Mouse (Mus musculus) heart, embryonic 15.5 days (tissue): ENCODE measurements around the gene Aldh5a1. TPM values are rescaled to one million over a fixed set of nuclear protein-coding genes. Genes with fewer than 3 reads are reported as not detected.

Experiments used
- ATAC-seq: fragments of 200-750 bp; cut with Nextera tagmentation; replicated peaks from 2 replicates; pipeline ENCODE4 v1.8.0; 2017; ENCODE audit warnings: low read depth, moderate TSS enrichment; ENCODE audit not compliant: insufficient number of reproducible peaks, insufficient read depth, low FRiP score
- H3K27ac ChIP-seq: fragments of 300-500 bp; sonication (generic); 2 replicates; pipeline ENCODE4 v1.5.1; 2015; ENCODE audit warnings: mild to moderate bottlenecking, inconsistent platforms
- H3K27me3 ChIP-seq: fragments of 300-500 bp; sonication (generic); 2 replicates; pipeline ENCODE4 v1.6.1; 2015; ENCODE audit warnings: inconsistent platforms
- H3K36me3 ChIP-seq: fragments of 300-500 bp; sonication (generic); 2 replicates; pipeline ENCODE4 v1.6.1; 2015; ENCODE audit warnings: mild to moderate bottlenecking, inconsistent platforms
- H3K4me1 ChIP-seq: fragments of 300-500 bp; sonication (generic); replicated peaks from 2 replicates; pipeline ENCODE4 v1.6.1; 2015; ENCODE audit warnings: inconsistent platforms
- H3K4me2 ChIP-seq: fragments of 300-500 bp; sonication (generic); 2 replicates; pipeline ENCODE4 v1.6.1; 2015; ENCODE audit warnings: inconsistent platforms, mild to moderate bottlenecking, moderate library complexity
- H3K4me3 ChIP-seq: fragments of 300-500 bp; sonication (generic); 2 replicates; pipeline ENCODE4 v1.5.1; 2015; ENCODE audit warnings: mild to moderate bottlenecking, inconsistent platforms
- H3K9ac ChIP-seq: fragments of 300-500 bp; sonication (generic); 2 replicates; pipeline ENCODE4 v1.6.1; 2015; ENCODE audit warnings: mild to moderate bottlenecking, inconsistent platforms
- H3K9me3 ChIP-seq: fragments of 300-500 bp; sonication (generic); replicated peaks from 2 replicates; pipeline ENCODE4 v1.6.1; 2016; ENCODE audit warnings: inconsistent platforms
- WGBS: fragments of 180-500 bp; shearing (Covaris S2); methylation state at CpG from one replicate; pipeline ENCODE4 v1.1.7; 2015; ENCODE audit warnings: mixed read lengths; 5-methylcytosine and 5-hydroxymethylcytosine counted together
- polyA plus RNA-seq: library from polyadenylated mRNA; unstranded; fragments of >200 nt; fragmentation: Nextera tagmentation; extraction: Ambion mirVana; gene quantifications from 2 replicates; pipeline ENCODE4 v1.2.1, GENCODE M21; 2015

Aldh5a1 gene
- polyA plus RNA-seq, 1 experiment from 2014 or later = 12.6 TPM

DNA sequence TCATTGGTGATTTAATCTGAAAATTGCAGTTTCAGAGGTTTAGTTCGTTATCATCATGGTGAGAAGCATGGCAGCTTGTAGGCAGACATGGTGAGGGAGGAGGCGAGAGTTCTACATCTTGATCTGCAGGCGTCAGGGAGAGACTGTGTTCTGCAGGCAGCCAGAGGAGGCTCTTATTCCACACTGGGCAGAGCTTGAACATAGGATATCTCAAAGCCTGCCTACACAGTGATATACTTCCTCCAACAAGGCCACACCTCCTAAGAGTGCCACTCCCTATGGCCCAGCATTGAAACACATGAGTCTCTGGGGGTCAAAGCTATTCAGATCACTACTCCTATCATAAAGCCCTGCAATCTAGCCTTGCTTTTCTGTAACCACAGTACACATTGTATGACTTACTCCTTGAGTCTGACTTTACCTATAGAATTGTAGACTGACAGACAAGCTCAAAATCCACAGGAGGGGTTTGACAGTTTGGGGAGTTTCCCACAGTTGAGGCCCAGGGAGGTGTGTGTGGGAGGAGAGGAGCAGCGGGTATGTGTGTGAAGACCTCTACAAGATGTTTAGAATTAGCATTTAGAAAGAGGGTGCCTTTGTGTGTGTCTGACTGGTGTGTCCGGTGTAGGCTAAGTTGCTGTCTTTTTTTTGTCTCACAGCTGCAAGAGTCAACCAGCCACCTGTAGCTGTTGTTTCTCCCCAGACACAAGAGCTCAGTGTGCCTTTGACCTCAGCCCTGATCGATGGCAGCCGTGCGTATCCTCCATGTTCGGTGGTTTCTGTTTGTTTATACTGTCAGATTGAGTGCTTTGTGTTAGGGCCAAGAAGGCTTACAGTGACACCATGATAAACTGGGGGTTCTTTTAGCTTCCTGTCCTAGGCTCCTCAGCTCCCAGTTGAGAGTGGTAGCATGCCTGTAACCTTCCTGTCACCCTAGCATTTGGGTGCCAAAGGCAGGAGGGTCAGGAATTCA is 70.7 kb downstream of the Aldh5a1 start:
- H3K9ac ChIP-seq = no peak overlapping the region
- no peaks in the 10 kb centered on the region for H3K9me3 ChIP-seq
- H3K4me1 ChIP-seq = no peaks in the 10 kb centered on the region
- no peak overlapping the region for H3K4me2 ChIP-seq
- no peaks in the 10 kb centered on the region for H3K27me3 ChIP-seq
- no peaks in the 10 kb centered on the region for H3K36me3 ChIP-seq
- ATAC-seq = no peak
- WGBS = 68% methylated on average over 9 of the region's 9 CpGs
- no peak overlapping the region for H3K27ac ChIP-seq
- H3K4me3 ChIP-seq = no peak overlapping the region

DNA sequence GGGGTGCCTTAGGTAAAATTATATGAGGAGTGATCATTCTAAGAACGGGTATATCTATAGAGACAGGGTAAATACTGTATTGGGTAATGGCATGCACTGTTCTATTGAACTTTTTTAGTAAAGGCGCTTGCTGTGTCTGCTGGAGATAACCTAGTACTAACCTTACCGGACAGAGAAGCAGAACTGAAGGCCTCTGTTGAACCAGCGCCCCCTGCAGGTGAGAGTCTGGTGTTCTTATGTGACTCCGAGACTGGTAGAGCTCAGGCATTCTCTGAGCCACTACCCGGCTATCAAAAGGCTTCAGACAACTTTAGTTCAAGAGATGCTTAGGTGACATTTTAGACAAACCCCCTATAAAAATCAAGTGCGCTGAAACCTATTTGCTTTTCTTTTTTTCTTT is 74.9 kb downstream of the Aldh5a1 start:
- no peak for ATAC-seq
- H3K4me1 ChIP-seq = no peaks in the 10 kb centered on the region
- no peaks in the 10 kb centered on the region for H3K36me3 ChIP-seq
- no peak overlapping the region for H3K9ac ChIP-seq
- H3K27me3 ChIP-seq = no peaks in the 10 kb centered on the region
- 55% methylated on average over 7 of the region's 7 CpGs for WGBS
- H3K9me3 ChIP-seq = no peaks in the 10 kb centered on the region
- H3K4me3 ChIP-seq = no peak overlapping the region
- H3K4me2 ChIP-seq = no peak overlapping the region
- no peak overlapping the region for H3K27ac ChIP-seq

DNA sequence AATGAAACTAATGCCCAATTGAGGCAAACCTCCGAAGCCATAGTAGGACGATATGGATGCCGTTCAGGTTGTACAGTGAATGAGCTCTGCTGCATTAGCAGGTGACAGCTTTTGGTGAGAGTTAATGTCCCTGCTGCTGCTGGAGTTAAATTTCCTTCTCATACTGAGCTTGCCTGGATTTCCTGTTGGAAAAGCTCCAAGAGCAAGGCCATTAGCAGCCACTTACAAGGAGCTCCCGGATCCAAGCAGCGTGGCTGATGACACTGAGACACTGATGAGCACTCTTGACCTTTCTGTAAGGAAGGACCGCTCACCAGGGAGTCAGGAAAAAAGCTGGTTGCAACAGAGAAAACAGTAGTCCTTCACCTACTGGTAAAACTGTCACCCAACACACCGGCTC is 75.4 kb downstream of the Aldh5a1 start:
- no peaks in the 10 kb centered on the region for H3K36me3 ChIP-seq
- ATAC-seq = no peak
- no peaks in the 10 kb centered on the region for H3K9me3 ChIP-seq
- H3K4me3 ChIP-seq = no peak overlapping the region
- H3K4me2 ChIP-seq = no peak overlapping the region
- H3K9ac ChIP-seq = no peak overlapping the region
- H3K27me3 ChIP-seq = no peaks in the 10 kb centered on the region
- no peak overlapping the region for H3K27ac ChIP-seq
- no peaks in the 10 kb centered on the region for H3K4me1 ChIP-seq
- whole genome bisulfite sequencing = 54% methylated on average over 7 of the region's 7 CpGs

DNA sequence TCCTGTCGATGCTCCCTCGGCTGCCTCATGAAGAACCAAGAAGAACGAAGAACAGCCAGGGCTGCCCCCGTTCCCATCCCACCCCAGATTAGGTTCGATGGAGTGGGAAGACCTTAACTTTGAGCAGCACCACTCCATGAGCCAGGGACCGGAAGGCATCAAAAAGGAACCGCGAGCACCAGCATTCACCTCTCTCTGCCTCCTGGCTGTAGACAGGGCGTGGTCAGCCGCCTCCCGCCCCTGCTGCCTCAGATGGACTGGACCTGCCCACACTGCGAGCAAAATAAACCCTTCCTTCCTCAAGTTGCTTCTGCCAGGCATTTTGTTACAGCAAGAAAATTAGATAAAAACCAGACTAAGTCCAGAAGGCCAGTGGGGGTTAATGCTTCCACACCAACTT is 76.4 kb downstream of the Aldh5a1 start:
- 68% methylated on average over 12 of the region's 12 CpGs for WGBS
- no peak overlapping the region for H3K27ac ChIP-seq
- no peak overlapping the region for H3K9ac ChIP-seq
- H3K36me3 ChIP-seq = no peaks in the 10 kb centered on the region
- H3K4me2 ChIP-seq = no peak overlapping the region
- H3K4me1 ChIP-seq = no peaks in the 10 kb centered on the region
- ATAC-seq = no peak
- H3K27me3 ChIP-seq = no peaks in the 10 kb centered on the region
- H3K9me3 ChIP-seq = no peaks in the 10 kb centered on the region
- no peak overlapping the region for H3K4me3 ChIP-seq

DNA sequence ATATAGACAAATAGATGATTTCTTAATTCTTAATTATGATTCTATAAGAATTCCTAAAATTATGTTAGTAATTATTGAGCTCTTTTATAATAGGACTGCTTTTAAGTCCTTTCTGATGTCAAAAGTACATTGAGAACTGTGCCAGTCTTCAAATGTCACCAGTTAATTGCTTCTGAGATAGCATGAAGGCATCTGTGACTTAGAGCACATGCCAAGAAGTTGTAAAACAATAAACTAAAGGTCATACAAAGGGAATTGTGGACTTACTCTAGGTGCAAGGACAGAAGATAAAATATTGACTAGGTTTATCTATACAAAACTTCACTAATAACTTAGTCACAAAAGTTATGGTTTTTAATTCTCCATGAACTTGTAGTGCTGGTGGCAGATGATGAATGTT is 78.3 kb downstream of the Aldh5a1 start:
- no peak overlapping the region for H3K4me3 ChIP-seq
- H3K4me2 ChIP-seq = no peak overlapping the region
- no peaks in the 10 kb centered on the region for H3K36me3 ChIP-seq
- no peaks in the 10 kb centered on the region for H3K27me3 ChIP-seq
- H3K27ac ChIP-seq = no peak overlapping the region
- H3K9ac ChIP-seq = no peak overlapping the region
- no peaks in the 10 kb centered on the region for H3K9me3 ChIP-seq
- no peak for ATAC-seq
- no peaks in the 10 kb centered on the region for H3K4me1 ChIP-seq

Other genes with a start within 250 kb of the Aldh5a1 start
- gene Armh2, start 196.4 kb downstream of the Aldh5a1 start, polyA plus RNA-seq = not detected in 2 replicates
- gene Gmnn, start 175.7 kb downstream of the Aldh5a1 start, polyA plus RNA-seq = 90.7 and 102 TPM in 2 replicates
- 11.7 and 11.8 TPM in 2 replicates for gene BC005537, start 136.0 kb downstream of the Aldh5a1 start, polyA plus RNA-seq
- 223 and 306 TPM in 2 replicates for gene Acot13, start 106.1 kb downstream of the Aldh5a1 start, polyA plus RNA-seq
- 29.8 and 34.9 TPM in 2 replicates for gene Tdp2, start 106.0 kb downstream of the Aldh5a1 start, polyA plus RNA-seq
- gene D130043K22Rik, start 92.5 kb downstream of the Aldh5a1 start, polyA plus RNA-seq = 0.03 and 0.24 TPM in 2 replicates
- gene Gpld1, start 5.5 kb upstream of the Aldh5a1 start, polyA plus RNA-seq = 0.31 and 0.32 TPM in 2 replicates
- 13.1 and 13.5 TPM in 2 replicates for gene Mrs2, start 82.7 kb upstream of the Aldh5a1 start, polyA plus RNA-seq
- gene Dcdc2a, start 118.3 kb upstream of the Aldh5a1 start, polyA plus RNA-seq = 0.56 and 0.66 TPM in 2 replicates